Mouse (Mus musculus) embryonic facial prominence, embryonic 14.5 days (tissue): ENCODE measurements at regions not wholly inside any gene's neighbourhood (a gene's known extent, or its start where the extent isn't known, plus 50 kb on each side); places are given as distances from the start of the nearest gene placed in this dataset.

ENCODE experiments used
- ATAC-seq: fragments of 200-750 bp; cut with Nextera tagmentation; 2 replicates; pipeline ENCODE4 v1.8.0; 2017; ENCODE audit warnings: low read depth, moderate number of reproducible peaks, moderate TSS enrichment
- DNase-seq: peaks from one replicate; pipeline ENCODE4 v3.0.0-alpha.2; 2015; ENCODE audit warnings: low spot score
- H3K27ac ChIP-seq: fragments of 300-500 bp; sonication (generic); replicated peaks from 2 replicates; pipeline ENCODE4 v1.5.1; 2014; ENCODE audit warnings: low read depth, mild to moderate bottlenecking, low read length, moderate library complexity
- H3K27me3 ChIP-seq: fragments of 300-500 bp; sonication (generic); replicated peaks from 2 replicates; pipeline ENCODE4 v1.6.1; 2014; ENCODE audit warnings: low read length; ENCODE audit not compliant: control insufficient read depth, insufficient read depth
- H3K36me3 ChIP-seq: fragments of 300-500 bp; sonication (generic); 2 replicates; pipeline ENCODE4 v1.6.1; 2014; ENCODE audit warnings: low read length, mixed read lengths; ENCODE audit not compliant: control insufficient read depth, insufficient read depth
- H3K4me1 ChIP-seq: fragments of 300-500 bp; sonication (generic); 2 replicates; pipeline ENCODE4 v1.6.1; 2014; ENCODE audit warnings: antibody characterized with exemption, low read length; ENCODE audit not compliant: control insufficient read depth, insufficient read depth
- H3K4me2 ChIP-seq: fragments of 300-500 bp; sonication (generic); 2 replicates; pipeline ENCODE4 v1.6.1; 2014; ENCODE audit warnings: low read depth, mild to moderate bottlenecking, low read length, moderate library complexity, mixed read lengths
- H3K4me3 ChIP-seq: fragments of 300-500 bp; sonication (generic); 2 replicates; pipeline ENCODE4 v1.5.1; 2014; ENCODE audit warnings: low read depth, mild to moderate bottlenecking, low read length
- H3K9ac ChIP-seq: fragments of 300-500 bp; sonication (generic); 2 replicates; pipeline ENCODE4 v1.6.1; 2014; ENCODE audit warnings: low read depth, mild to moderate bottlenecking, low read length, moderate library complexity, mixed read lengths
- H3K9me3 ChIP-seq: fragments of 300-500 bp; sonication (generic); 2 replicates; pipeline ENCODE4 v1.6.1; 2016; ENCODE audit warnings: low read length; ENCODE audit not compliant: control insufficient read depth
- WGBS: fragments of 180-500 bp; shearing (Covaris S2); extraction: QIAGEN DNeasy Blood & Tissue Kit; methylation state at CpG from one replicate; pipeline ENCODE4 v1.1.7; 2014; 5-methylcytosine and 5-hydroxymethylcytosine counted together

GRCm38 (mm10) chr1:31337087-31337486 is 114.4 kb downstream of the Pih1d3 start:
- Histone ChIP-seq H3K4me2 (no peak overlapping the region), H3K4me3 (no peak overlapping the region), H3K9ac (no peak overlapping the region), H3K27ac (no peak overlapping the region), H3K27me3 (no peaks in the 10 kb centered on the region), H3K9me3 (no peaks in the 10 kb centered on the region), H3K36me3 (no peaks in the 10 kb centered on the region), H3K4me1 (no peaks in the 10 kb centered on the region)
- WGBS, result 64% methylated on average over 4 of the region's 4 CpGs
- DNase-seq, result peak; percentile 14
- ATAC-seq, result no peak

- no peak overlapping the region for H3K4me2 ChIP-seq
- no peak overlapping the region for H3K4me3 ChIP-seq
- no peak overlapping the region for H3K9ac ChIP-seq
Measured at GRCm38 (mm10) chr1:31363971-31364370, 141.3 kb downstream of the Pih1d3 start.

GRCm38 (mm10) chr1:31377324-31377723 is 154.7 kb downstream of the Pih1d3 start:
- 71% methylated on average over 2 of the region's 2 CpGs for WGBS

More at GRCm38 (mm10) chr1:31363971-31364370, 141.3 kb downstream of the Pih1d3 start:
- DNase-seq, result no peak
- no peak for ATAC-seq
- Histone ChIP-seq H3K27ac (no peak overlapping the region), H3K36me3 (no peaks in the 10 kb centered on the region), H3K4me1 (no peaks in the 10 kb centered on the region), H3K9me3 (no peaks in the 10 kb centered on the region), H3K27me3 (no peaks in the 10 kb centered on the region)

GRCm38 (mm10) chr1:31379032-31379431 is 156.4 kb downstream of the Pih1d3 start:
- Histone ChIP-seq H3K9me3 (no peaks in the 10 kb centered on the region), H3K4me1 (no peaks in the 10 kb centered on the region), H3K36me3 (no peaks in the 10 kb centered on the region), H3K4me2 (no peak overlapping the region), H3K9ac (no peak overlapping the region), H3K4me3 (no peak overlapping the region), H3K27ac (no peak overlapping the region), H3K27me3 (no peaks in the 10 kb centered on the region)
- DNase-seq, result peak; percentile 2
- no peak for ATAC-seq
- WGBS, result 45% methylated on average over 2 of the region's 2 CpGs

More at GRCm38 (mm10) chr1:31377324-31377723, 154.7 kb downstream of the Pih1d3 start:
- Histone ChIP-seq H3K4me1 (no peaks in the 10 kb centered on the region), H3K36me3 (no peaks in the 10 kb centered on the region), H3K4me3 (no peak overlapping the region), H3K9me3 (no peaks in the 10 kb centered on the region), H3K9ac (no peak overlapping the region), H3K27ac (no peak overlapping the region), H3K4me2 (no peak overlapping the region), H3K27me3 (no peaks in the 10 kb centered on the region)
- ATAC-seq (no peak), DNase-seq (no peak)

- H3K36me3 ChIP-seq, result no peaks in the 10 kb centered on the region
- DNase-seq (no peak), ATAC-seq (no peak)
- WGBS, result 70% methylated on average over 2 of the region's 2 CpGs
- no peak overlapping the region for H3K4me2 ChIP-seq
- H3K4me1 ChIP-seq, result no peaks in the 10 kb centered on the region
- no peak overlapping the region for H3K4me3 ChIP-seq
- H3K9me3 ChIP-seq, result no peaks in the 10 kb centered on the region
- no peaks in the 10 kb centered on the region for H3K27me3 ChIP-seq
- no peak overlapping the region for H3K9ac ChIP-seq
- no peak overlapping the region for H3K27ac ChIP-seq
Measured at GRCm38 (mm10) chr1:31380312-31380711, 157.7 kb downstream of the Pih1d3 start.

GRCm38 (mm10) chr1:31382192-31382591 is 159.6 kb downstream of the Pih1d3 start:
- no peak overlapping the region for H3K4me3 ChIP-seq
- H3K4me2 ChIP-seq, result no peak overlapping the region
- H3K4me1 ChIP-seq, result no peaks in the 10 kb centered on the region
- no peaks in the 10 kb centered on the region for H3K36me3 ChIP-seq
- H3K9me3 ChIP-seq, result no peaks in the 10 kb centered on the region
- ATAC-seq (no peak), DNase-seq (no peak)
- no peak overlapping the region for H3K9ac ChIP-seq
- 75% methylated on average over 4 of the region's 4 CpGs for WGBS
- H3K27ac ChIP-seq, result no peak overlapping the region
- no peaks in the 10 kb centered on the region for H3K27me3 ChIP-seq
